Mouse (Mus musculus) neural tube, embryonic 14.5 days (tissue): ENCODE data around the gene Zfp185. TPM values are rescaled to one million over a fixed set of nuclear protein-coding genes. Genes with fewer than 3 reads are reported as not detected.
A peak's percentile ranks its signal among the peaks of the same experiment; 100 is the strongest.
"Not testable (repeated sequence)": the region's sequence is repeated elsewhere in the genome, so short reads cannot be mapped to it uniquely, and the experiment has no call there.

Experiments
- ATAC-seq: fragments of 200-750 bp; cut with Nextera tagmentation; 2 replicates; pipeline ENCODE4 v1.8.0; 2017; ENCODE audit warnings: low read depth, mild to moderate bottlenecking, moderate TSS enrichment, moderate library complexity
- H3K27ac ChIP-seq: fragments of 300-500 bp; sonication (generic); 2 replicates; pipeline ENCODE4 v1.5.1; 2014; ENCODE audit warnings: low read depth, mild to moderate bottlenecking, control low read depth, low read length, moderate library complexity, mixed read lengths
- H3K27me3 ChIP-seq: fragments of 300-500 bp; sonication (generic); 2 replicates; pipeline ENCODE4 v1.6.1; 2014; ENCODE audit warnings: low read length; ENCODE audit not compliant: control insufficient read depth, insufficient read depth
- H3K36me3 ChIP-seq: fragments of 300-500 bp; sonication (generic); 2 replicates; pipeline ENCODE4 v1.6.1; 2014; ENCODE audit warnings: low read length, mixed read lengths; ENCODE audit not compliant: control insufficient read depth, insufficient read depth
- H3K4me1 ChIP-seq: fragments of 300-500 bp; sonication (generic); 2 replicates; pipeline ENCODE4 v1.6.1; 2014; ENCODE audit warnings: low read length; ENCODE audit not compliant: control insufficient read depth, insufficient read depth
- H3K4me2 ChIP-seq: fragments of 300-500 bp; sonication (generic); 2 replicates; pipeline ENCODE4 v1.6.1; 2014; ENCODE audit warnings: mild to moderate bottlenecking, low read depth, low read length, control low read depth
- H3K4me3 ChIP-seq: fragments of 300-500 bp; sonication (generic); 2 replicates; pipeline ENCODE4 v1.5.1; 2014; ENCODE audit warnings: low read depth, low read length, control low read depth, mixed read lengths
- H3K9ac ChIP-seq: fragments of 300-500 bp; sonication (generic); replicated peaks from 2 replicates; pipeline ENCODE4 v1.6.1; 2014; ENCODE audit warnings: low read depth, mild to moderate bottlenecking, control low read depth, low read length, mixed read lengths
- H3K9me3 ChIP-seq: fragments of 300-500 bp; sonication (generic); 2 replicates; pipeline ENCODE4 v1.6.1; 2016; ENCODE audit warnings: low read length; ENCODE audit not compliant: control insufficient read depth
- WGBS: fragments of 180-500 bp; shearing (Covaris S2); extraction: QIAGEN DNeasy Blood & Tissue Kit; methylation state at CpG from one replicate; pipeline ENCODE4 v1.1.7; 2014; 5-methylcytosine and 5-hydroxymethylcytosine counted together
- polyA plus RNA-seq: library from polyadenylated mRNA; unstranded; fragments of >200 nt; fragmentation: Nextera tagmentation; extraction: Ambion mirVana; gene quantifications from 2 replicates; pipeline ENCODE4 v1.2.1, GENCODE M21; 2014

Gene Zfp185
- polyA plus RNA-seq, 1 experiment from 2014 or later, result 0.83 TPM

GRCm38 (mm10) chrX:73038831-73039230, 51.7 kb downstream of the Zfp185 start:
- H3K27ac ChIP-seq, result no peak overlapping the region
- no peaks in the 10 kb centered on the region for H3K36me3 ChIP-seq
- no peaks in the 10 kb centered on the region for H3K27me3 ChIP-seq
- H3K4me1 ChIP-seq, result no peaks in the 10 kb centered on the region
- no peak overlapping the region for H3K9ac ChIP-seq
- no peak for ATAC-seq
- H3K4me2 ChIP-seq, result no peak overlapping the region
- WGBS, result 82% methylated on average over 8 of the region's 8 CpGs
- no peak overlapping the region for H3K4me3 ChIP-seq
- H3K9me3 ChIP-seq, result no peaks in the 10 kb centered on the region

- Histone ChIP-seq H3K9ac (no peak overlapping the region), H3K36me3 (no peaks in the 10 kb centered on the region), H3K9me3 (no peaks in the 10 kb centered on the region), H3K4me2 (no peak overlapping the region), H3K4me3 (no peak overlapping the region), H3K27ac (no peak overlapping the region), H3K4me1 (no peaks in the 10 kb centered on the region), H3K27me3 (no peaks in the 10 kb centered on the region)
- 82% methylated on average over 12 of the region's 12 CpGs for WGBS
- no peak for ATAC-seq
Observed at GRCm38 (mm10) chrX:73039666-73040065, 52.5 kb downstream of the Zfp185 start.

GRCm38 (mm10) chrX:73053860-73054563, 66.9 kb downstream of the Zfp185 start:
- peak; percentile 99 for ATAC-seq
- H3K27me3 ChIP-seq, result no peaks in the 10 kb centered on the region
- no peak overlapping the region for H3K9ac ChIP-seq
- no peaks in the 10 kb centered on the region for H3K4me1 ChIP-seq
- no peaks in the 10 kb centered on the region for H3K9me3 ChIP-seq
- 0 out of 2 replicates have a peak overlapping the region, but pooled peaks have one; percentile 17 for H3K4me2 ChIP-seq
- no peak overlapping the region for H3K4me3 ChIP-seq
- no peaks in the 10 kb centered on the region for H3K36me3 ChIP-seq
- H3K27ac ChIP-seq, result no peak overlapping the region
- 9% methylated on average over 14 of the region's 14 CpGs for WGBS

- Histone ChIP-seq H3K9me3 (no peaks in the 10 kb centered on the region), H3K4me1 (no peaks in the 10 kb centered on the region), H3K4me3 (no peak overlapping the region), H3K27ac (no peak overlapping the region), H3K4me2 (no peak overlapping the region), H3K9ac (no peak overlapping the region), H3K36me3 (no peaks in the 10 kb centered on the region), H3K27me3 (no peaks in the 10 kb centered on the region)
- no peak for ATAC-seq
- WGBS, result 92% methylated on average over 1 of the region's 1 CpGs
Observed at GRCm38 (mm10) chrX:73061528-73061927, 74.4 kb downstream of the Zfp185 start.

- WGBS, result 49% methylated on average over 5 of the region's 5 CpGs
Observed at GRCm38 (mm10) chrX:73062323-73062722, 75.2 kb downstream of the Zfp185 start.

GRCm38 (mm10) chrX:73063512-73064414, 76.6 kb downstream of the Zfp185 start:
- H3K9ac ChIP-seq, result 0 out of 2 replicates have a peak overlapping the region, but pooled peaks have one; percentile 41
- H3K4me3 ChIP-seq, result peak overlapping the region; percentile 33
- no peaks in the 10 kb centered on the region for H3K9me3 ChIP-seq
- WGBS, result 32% methylated on average over 18 of the region's 24 CpGs
- no peak overlapping the region; the same call in 1 of the 2 replicates for H3K27ac ChIP-seq
- H3K4me1 ChIP-seq, result no peaks in the 10 kb centered on the region
- ATAC-seq, result peak; percentile 90
- H3K27me3 ChIP-seq, result no peaks in the 10 kb centered on the region
- H3K36me3 ChIP-seq, result no peaks in the 10 kb centered on the region
- peak overlapping the region; percentile 53 for H3K4me2 ChIP-seq

More at GRCm38 (mm10) chrX:73062323-73062722, 75.2 kb downstream of the Zfp185 start:
- no peaks in the 10 kb centered on the region for H3K4me1 ChIP-seq
- no peak overlapping the region for H3K9ac ChIP-seq
- H3K9me3 ChIP-seq, result no peaks in the 10 kb centered on the region
- no peak overlapping the region for H3K4me3 ChIP-seq
- no peaks in the 10 kb centered on the region for H3K27me3 ChIP-seq
- ATAC-seq, result no peak
- H3K27ac ChIP-seq, result no peak overlapping the region
- no peak overlapping the region for H3K4me2 ChIP-seq
- H3K36me3 ChIP-seq, result no peaks in the 10 kb centered on the region

GRCm38 (mm10) chrX:73064415-73064793, 77.3 kb downstream of the Zfp185 start, which contains the start of gene Pnma3:
Gene Pnma3, plus strand, starts transcription at chrX:73064787.
- H3K4me2 ChIP-seq, result peak within 1 kb of the TSS; percentile 53
- H3K27me3 ChIP-seq, result no peaks in the 10 kb centered on the region
- 24% methylated on average over 7 of the region's 7 CpGs for WGBS
- 0 out of 2 replicates have a peak within 1 kb of the TSS, but pooled peaks have one; percentile 41 for H3K9ac ChIP-seq
- H3K9me3 ChIP-seq, result no peaks in the 10 kb centered on the region
- peak within 1 kb of the TSS; percentile 33 for H3K4me3 ChIP-seq
- no peak within 1 kb of the TSS; the same call in 1 of the 2 replicates for H3K27ac ChIP-seq
- no peaks in the 10 kb centered on the region for H3K4me1 ChIP-seq
- no peaks in the 10 kb centered on the region for H3K36me3 ChIP-seq
- peak; percentile 70 for ATAC-seq

GRCm38 (mm10) chrX:73066765-73067312, 79.7 kb downstream of the Zfp185 start:
- WGBS, result no CpG with 5 or more reads among the region's 5 CpGs
- not testable (repeated sequence) for H3K9ac ChIP-seq, H3K4me3 ChIP-seq, H3K27me3 ChIP-seq, H3K9me3 ChIP-seq, H3K36me3 ChIP-seq, ATAC-seq, H3K4me2 ChIP-seq, H3K27ac ChIP-seq, H3K4me1 ChIP-seq
